Mouse (Mus musculus) forebrain, embryonic 10.5 days (tissue): Measurements from ENCODE around the gene Hprt. TPM values are rescaled to one million over a fixed set of nuclear protein-coding genes. Genes with fewer than 3 reads are reported as not detected.
"Not testable (repeated sequence)": the region's sequence is repeated elsewhere in the genome, so short reads cannot be mapped to it uniquely, and the experiment has no call there.

Source experiments
- DNase-seq: peaks from one replicate; pipeline ENCODE4 v3.0.0-alpha.2; 2017; ENCODE audit warnings: low spot score; ENCODE audit errors: extremely low spot score
- H3K27ac ChIP-seq: fragments of 300-500 bp; sonication (generic); 2 replicates; pipeline ENCODE4 v1.5.1; 2016; ENCODE audit warnings: mild to moderate bottlenecking
- H3K27me3 ChIP-seq: fragments of 300-500 bp; sonication (generic); 2 replicates; pipeline ENCODE4 v1.6.1; 2016; ENCODE audit warnings: mild to moderate bottlenecking; ENCODE audit not compliant: poor library complexity, severe bottlenecking
- H3K36me3 ChIP-seq: fragments of 300-500 bp; sonication (generic); replicated peaks from 2 replicates; pipeline ENCODE4 v1.6.1; 2016; ENCODE audit warnings: mild to moderate bottlenecking, moderate library complexity
- H3K4me1 ChIP-seq: fragments of 300-500 bp; sonication (generic); 2 replicates; pipeline ENCODE4 v1.6.1; 2016
- H3K4me3 ChIP-seq: fragments of 300-500 bp; sonication (generic); 2 replicates; pipeline ENCODE4 v1.5.1; 2016; ENCODE audit warnings: mild to moderate bottlenecking, moderate library complexity
- H3K9me3 ChIP-seq: fragments of 300-500 bp; sonication (generic); 2 replicates; pipeline ENCODE4 v1.6.1; 2016; ENCODE audit warnings: mild to moderate bottlenecking, moderate library complexity
- WGBS: fragments of 180-500 bp; shearing (Covaris S2); methylation state at CpG from one replicate; pipeline ENCODE4 v1.1.7; 2016; 5-methylcytosine and 5-hydroxymethylcytosine counted together
- polyA plus RNA-seq: library from polyadenylated mRNA; unstranded; fragments of >200 nt; fragmentation: Nextera tagmentation; extraction: Ambion mirVana; gene quantifications from 2 replicates; pipeline ENCODE4 v1.2.1, GENCODE M21; 2016

The Hprt gene
- polyA plus RNA-seq, 1 experiment from 2014 or later, result 119 TPM

DNA sequence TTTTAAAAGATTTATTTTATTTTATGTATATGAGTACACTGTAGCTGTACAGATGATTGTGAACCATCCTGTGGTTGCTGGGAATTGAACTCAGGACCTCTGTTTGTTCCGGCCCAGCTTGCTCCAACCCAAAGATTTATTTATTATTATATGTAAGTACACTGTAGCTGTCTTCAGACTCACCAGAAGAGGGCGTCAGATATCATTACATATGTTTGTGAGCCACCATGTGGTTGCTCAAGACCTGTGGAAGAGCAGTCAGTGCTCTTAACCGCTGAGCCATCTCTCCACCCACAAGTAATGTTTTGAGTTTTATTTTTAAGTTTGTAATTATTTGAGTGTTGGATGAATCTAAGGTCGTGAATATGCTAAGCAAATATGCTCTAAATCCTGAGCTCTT, 16.9 kb downstream of the Hprt start:
- DNase-seq, H3K27ac ChIP-seq, H3K27me3 ChIP-seq, H3K9me3 ChIP-seq, H3K4me1 ChIP-seq, H3K4me3 ChIP-seq: not testable (repeated sequence)
- peaks cover 49% of the 10 kb centered on the region for H3K36me3 ChIP-seq
- WGBS, result 70% methylated on average over 4 of the region's 4 CpGs

- 52% methylated on average over 3 of the region's 3 CpGs for WGBS
- peaks cover 45% of the 10 kb centered on the region for H3K36me3 ChIP-seq
- H3K27ac ChIP-seq, result no peak overlapping the region
- no peaks in the 10 kb centered on the region for H3K4me1 ChIP-seq
- no peaks in the 10 kb centered on the region for H3K9me3 ChIP-seq
- H3K4me3 ChIP-seq, result no peak overlapping the region
- DNase-seq, result no peak
- H3K27me3 ChIP-seq, result no peaks in the 10 kb centered on the region
These were observed 18.1 kb downstream of the Hprt start for GRCm38 (mm10) chrX:53006062-53006461.

DNA sequence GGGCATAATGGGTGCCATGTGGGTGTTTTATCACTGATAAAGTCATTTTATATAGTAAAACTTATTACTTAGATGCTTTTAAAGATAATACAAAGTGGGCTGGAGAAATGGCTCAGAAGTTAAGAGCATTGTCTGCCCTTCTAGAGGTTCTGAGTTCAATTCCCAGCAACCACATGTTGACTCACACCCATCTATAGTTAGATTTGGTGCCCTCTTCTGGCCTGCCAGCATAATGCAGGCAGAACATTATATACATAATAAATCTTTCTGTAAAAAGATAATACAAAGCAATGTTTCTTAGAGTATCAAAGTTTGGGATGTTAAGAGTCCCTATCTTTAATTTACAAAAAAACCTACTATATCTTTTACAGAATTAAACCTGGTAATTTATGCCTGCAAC, 27.6 kb downstream of the Hprt start:
- Histone ChIP-seq H3K4me1 (no peaks in the 10 kb centered on the region), H3K27me3 (no peaks in the 10 kb centered on the region), H3K9me3 (no peaks in the 10 kb centered on the region), H3K36me3 (peaks cover 49% of the 10 kb centered on the region), H3K4me3 (no peak overlapping the region), H3K27ac (no peak overlapping the region)
- DNase-seq, result no peak

DNA sequence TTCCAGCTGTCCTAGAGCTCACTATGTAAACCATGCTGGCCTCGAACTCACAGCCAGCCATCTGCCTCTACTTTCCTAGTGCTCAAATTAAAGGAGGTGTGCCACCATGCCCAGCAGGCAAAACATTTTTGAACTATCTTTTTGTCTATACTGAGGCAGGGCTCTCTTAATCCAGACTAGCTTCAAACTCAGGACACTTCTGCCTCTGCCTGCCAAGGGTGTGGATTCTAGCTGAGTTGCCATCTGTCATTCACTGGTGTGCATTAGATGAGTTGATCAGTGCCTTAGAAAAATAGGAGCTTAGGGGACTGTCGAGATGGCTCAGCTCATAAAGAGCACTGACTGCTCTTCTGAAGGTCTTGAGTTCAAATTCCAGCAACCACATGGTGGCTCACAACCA, 35.1 kb downstream of the Hprt start:
- peaks cover 10% of the 10 kb centered on the region; the same call in 1 of the 2 replicates for H3K36me3 ChIP-seq
- no peak overlapping the region for H3K27ac ChIP-seq
- no peaks in the 10 kb centered on the region for H3K4me1 ChIP-seq
- no peaks in the 10 kb centered on the region for H3K27me3 ChIP-seq
- no peak for DNase-seq
- no peaks in the 10 kb centered on the region for H3K9me3 ChIP-seq
- no peak overlapping the region for H3K4me3 ChIP-seq
- 88% methylated on average over 2 of the region's 2 CpGs for WGBS

DNA sequence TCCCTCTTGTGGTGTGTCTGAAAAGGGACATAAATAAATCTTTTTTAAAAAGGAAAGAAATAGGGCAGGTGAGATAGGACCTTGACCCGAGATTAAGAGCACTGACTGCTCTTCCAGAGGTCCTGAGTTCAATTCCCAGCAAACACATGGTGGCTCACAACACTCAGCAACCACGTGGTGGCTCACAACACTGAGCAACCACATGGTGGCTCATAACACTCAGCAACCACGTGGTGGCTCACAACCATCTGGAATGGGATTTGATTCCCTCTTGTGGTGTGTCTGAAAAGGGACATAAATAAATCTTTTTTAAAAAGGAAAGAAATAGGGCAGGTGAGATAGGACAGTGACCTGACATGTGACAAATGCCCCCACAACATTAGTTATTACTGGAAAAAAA, 36.3 kb downstream of the Hprt start:
- H3K36me3 ChIP-seq, result peaks cover 10% of the 10 kb centered on the region; the same call in 1 of the 2 replicates
- H3K27me3 ChIP-seq, H3K27ac ChIP-seq, H3K4me1 ChIP-seq, DNase-seq, H3K4me3 ChIP-seq, H3K9me3 ChIP-seq: not testable (repeated sequence)
- 24% methylated on average over 3 of the region's 3 CpGs for WGBS

GRCm38 (mm10) chrX:53025471-53026223, 37.7 kb downstream of the Hprt start:
- Histone ChIP-seq H3K27ac (no peak overlapping the region), H3K4me3 (no peak overlapping the region), H3K9me3 (no peaks in the 10 kb centered on the region), H3K36me3 (peaks cover 10% of the 10 kb centered on the region; the same call in 1 of the 2 replicates), H3K27me3 (no peaks in the 10 kb centered on the region), H3K4me1 (no peaks in the 10 kb centered on the region)
- no peak for DNase-seq
- 73% methylated on average over 11 of the region's 11 CpGs for WGBS

DNA sequence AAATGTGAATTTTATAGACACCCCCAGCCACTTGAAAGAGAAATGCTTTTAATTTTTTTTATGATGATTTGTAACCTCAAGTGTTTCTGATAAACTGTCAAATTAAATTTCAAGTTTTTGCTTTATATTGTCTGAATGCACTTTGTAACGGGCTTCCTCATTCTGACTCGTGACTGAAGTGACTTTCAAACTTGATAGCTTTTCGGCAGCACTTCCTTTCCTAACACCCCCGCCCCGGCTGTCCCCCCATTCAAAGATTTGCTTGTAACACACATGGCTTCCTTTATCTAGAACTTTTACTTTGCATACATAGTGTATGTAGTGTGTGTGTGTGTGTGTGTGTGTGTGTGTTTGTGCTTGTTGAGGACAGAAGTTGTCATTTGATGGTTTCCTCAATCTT, 41.6 kb downstream of the Hprt start:
- Histone ChIP-seq H3K36me3 (no peaks in the 10 kb centered on the region), H3K27ac (no peak overlapping the region), H3K4me3 (no peak overlapping the region), H3K9me3 (no peaks in the 10 kb centered on the region), H3K27me3 (no peaks in the 10 kb centered on the region), H3K4me1 (no peaks in the 10 kb centered on the region)
- no peak for DNase-seq
- WGBS, result 68% methylated on average over 5 of the region's 5 CpGs

DNA sequence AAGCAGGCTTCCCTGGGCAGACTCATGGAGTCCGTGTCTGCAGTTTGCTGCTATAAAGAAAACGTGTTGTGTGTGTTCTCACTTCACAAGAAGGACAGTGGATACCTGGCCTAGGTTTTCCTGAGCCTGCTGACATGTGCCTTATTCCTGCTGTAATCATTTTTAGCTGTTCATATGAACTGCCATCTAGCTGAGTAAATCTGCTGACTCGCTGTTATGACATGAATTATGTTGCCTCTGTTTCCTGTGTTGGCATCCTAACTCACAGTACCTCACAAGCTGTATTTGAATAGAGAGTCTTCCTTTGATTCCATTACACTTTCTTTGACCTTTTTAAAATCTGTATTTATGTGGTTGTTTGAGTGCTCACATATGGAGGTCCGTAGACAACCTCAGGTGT, 50.3 kb downstream of the Hprt start:
- Histone ChIP-seq H3K27ac (no peak overlapping the region), H3K9me3 (no peaks in the 10 kb centered on the region), H3K27me3 (no peaks in the 10 kb centered on the region), H3K4me3 (no peak overlapping the region), H3K4me1 (peaks cover 10% of the 10 kb centered on the region), H3K36me3 (no peaks in the 10 kb centered on the region)
- 92% methylated on average over 4 of the region's 4 CpGs for WGBS
- DNase-seq, result no peak

DNA sequence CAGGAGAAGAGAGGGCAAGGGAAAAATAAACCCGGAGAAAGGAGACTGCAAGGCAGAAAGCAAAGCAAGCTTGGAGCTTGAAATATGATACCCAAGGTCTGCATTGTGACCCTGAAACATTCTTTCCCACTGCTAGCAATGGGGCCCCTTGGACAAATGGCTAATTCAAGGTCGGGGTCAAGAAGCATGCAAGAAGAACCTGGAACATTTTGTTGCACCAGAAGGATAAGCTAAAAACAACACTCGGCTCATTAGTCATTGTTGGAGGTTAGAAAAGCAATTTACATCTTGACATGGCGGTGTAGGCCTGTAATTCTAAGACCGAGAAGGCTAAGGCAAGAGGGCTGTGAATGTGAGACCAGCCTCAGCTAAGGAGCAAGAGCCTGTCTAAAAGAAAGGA, 51.7 kb downstream of the Hprt start:
- H3K4me3 ChIP-seq, result no peak overlapping the region
- H3K4me1 ChIP-seq, result peaks cover 10% of the 10 kb centered on the region
- H3K9me3 ChIP-seq, result no peaks in the 10 kb centered on the region
- H3K27me3 ChIP-seq, result no peaks in the 10 kb centered on the region
- H3K36me3 ChIP-seq, result no peaks in the 10 kb centered on the region
- 42% methylated on average over 5 of the region's 5 CpGs for WGBS
- no peak overlapping the region for H3K27ac ChIP-seq
- no peak for DNase-seq

DNA sequence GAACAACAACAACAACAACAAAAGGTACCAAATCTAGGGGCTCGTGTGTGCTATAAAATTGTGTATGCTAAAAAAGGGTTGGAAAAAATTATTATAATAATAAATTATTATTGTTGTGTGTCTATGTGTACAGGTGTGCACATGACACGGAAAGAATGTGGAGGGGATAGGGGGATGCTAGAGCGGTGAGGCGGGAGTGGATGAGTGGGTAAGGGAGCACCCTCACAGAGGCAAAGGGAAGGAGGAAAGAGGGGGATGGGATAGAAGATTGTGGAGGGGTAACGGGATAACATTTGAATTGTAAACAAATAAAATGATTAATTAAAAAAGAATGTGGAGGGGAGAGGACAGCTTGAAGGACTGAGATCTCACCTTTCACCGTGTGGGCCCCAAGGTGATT, 52.2 kb downstream of the Hprt start:
- no peaks in the 10 kb centered on the region for H3K36me3 ChIP-seq
- 89% methylated on average over 6 of the region's 6 CpGs for WGBS
- DNase-seq, result no peak
- H3K27ac ChIP-seq, result no peak overlapping the region
- no peak overlapping the region for H3K4me3 ChIP-seq
- no peaks in the 10 kb centered on the region for H3K9me3 ChIP-seq
- H3K4me1 ChIP-seq, result peaks cover 10% of the 10 kb centered on the region
- no peaks in the 10 kb centered on the region for H3K27me3 ChIP-seq

- H3K4me1 ChIP-seq, result peaks cover 10% of the 10 kb centered on the region
- H3K27me3 ChIP-seq, result no peaks in the 10 kb centered on the region
- H3K36me3 ChIP-seq, result no peaks in the 10 kb centered on the region
- H3K4me3 ChIP-seq, result no peak overlapping the region
- no peak for DNase-seq
- H3K27ac ChIP-seq, result no peak overlapping the region
- 84% methylated on average over 6 of the region's 6 CpGs for WGBS
- H3K9me3 ChIP-seq, result no peaks in the 10 kb centered on the region
These were observed 53.1 kb downstream of the Hprt start for GRCm38 (mm10) chrX:53041006-53041405.

- no peak for DNase-seq
- H3K9me3 ChIP-seq, result no peaks in the 10 kb centered on the region
- no peaks in the 10 kb centered on the region for H3K27me3 ChIP-seq
- no peak overlapping the region for H3K27ac ChIP-seq
- H3K36me3 ChIP-seq, result no peaks in the 10 kb centered on the region
- H3K4me3 ChIP-seq, result no peak overlapping the region
- H3K4me1 ChIP-seq, result peaks cover 13% of the 10 kb centered on the region
- WGBS, result 50% methylated on average over 10 of the region's 10 CpGs
These were observed 57.4 kb downstream of the Hprt start for GRCm38 (mm10) chrX:53045187-53045903.

DNA sequence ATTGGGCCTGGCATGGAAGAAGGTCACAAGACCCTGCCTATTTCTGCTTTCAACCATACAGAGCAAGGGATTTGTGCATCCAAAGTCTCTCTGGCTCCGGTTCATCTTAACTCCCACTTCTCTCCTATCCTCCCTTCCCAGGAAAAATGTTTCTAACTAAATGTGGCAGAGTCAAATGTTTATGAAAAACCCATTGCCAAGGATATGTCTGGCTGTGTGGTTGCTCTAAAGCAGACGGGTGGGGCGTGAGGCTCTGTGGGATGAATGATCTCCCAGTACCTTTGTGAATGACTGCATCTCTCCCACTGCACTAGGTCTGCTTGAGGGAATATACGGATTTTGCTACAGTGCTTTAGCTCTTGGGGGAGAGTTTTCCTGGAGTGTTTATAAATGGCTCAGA, 58.1 kb downstream of the Hprt start:
- no peak for DNase-seq
- Histone ChIP-seq H3K4me3 (no peak overlapping the region), H3K9me3 (no peaks in the 10 kb centered on the region), H3K36me3 (no peaks in the 10 kb centered on the region), H3K27ac (no peak overlapping the region), H3K4me1 (peaks cover 17% of the 10 kb centered on the region), H3K27me3 (no peaks in the 10 kb centered on the region)
- WGBS, result 79% methylated on average over 4 of the region's 4 CpGs
